Mouse (Mus musculus): ENCODE measurements around the gene Fibp. TPM values are rescaled to one million over a fixed set of nuclear protein-coding genes. Genes with fewer than 3 reads are reported as not detected.

The Fibp gene
- polyA plus RNA-seq, 1 experiment from 2014 or later = 95.1 TPM

GRCm38 (mm10) chr19:5433951-5434350 is 26.5 kb upstream of the Fibp start:
- no peaks in the 10 kb centered on the region for H3K9me3 ChIP-seq
- peak overlapping the region; percentile 88 for H3K4me2 ChIP-seq (replicated peaks)
- no peaks in the 10 kb centered on the region for H3K36me3 ChIP-seq
- WGBS = 64% methylated on average over 7 of the region's 7 CpGs
- H3K4me3 ChIP-seq (replicated peaks) = peak overlapping the region; percentile 35; the same call in 1 of the 2 replicates
- H3K27me3 ChIP-seq (replicated peaks) = no peaks in the 10 kb centered on the region
- peak overlapping the region; percentile 45; the same call in 1 of the 2 replicates for H3K9ac ChIP-seq
- H3K27ac ChIP-seq = peak overlapping the region; percentile 74
- ATAC-seq = no peak
- peaks cover 13% of the 10 kb centered on the region for H3K4me1 ChIP-seq (replicated peaks)

DNA sequence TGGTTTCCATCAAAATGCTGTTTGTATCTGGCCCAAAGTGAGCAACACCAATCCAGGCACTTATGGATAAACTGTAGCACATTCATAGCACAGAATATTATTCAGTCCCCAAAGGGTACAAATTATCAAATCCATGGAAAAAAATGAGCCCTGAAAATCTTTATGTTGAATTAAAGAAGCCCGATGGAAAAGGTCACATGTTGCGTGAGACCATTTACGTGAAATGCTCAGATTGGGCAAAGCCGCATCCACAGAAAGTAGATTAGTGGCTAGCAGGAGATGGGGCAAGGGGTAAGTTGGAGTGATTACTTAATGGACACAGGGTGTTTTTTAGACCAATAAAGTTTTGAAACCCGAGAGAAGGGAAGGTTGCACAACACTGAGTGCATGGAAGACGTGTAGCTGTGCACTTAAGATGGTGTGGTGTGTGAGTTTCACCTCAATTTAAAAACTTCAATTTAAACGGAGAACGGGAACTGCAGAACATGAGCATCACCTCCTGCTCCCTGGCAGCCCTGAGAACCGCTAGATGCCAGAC is 16.0 kb upstream of the Fibp start:
- H3K27ac ChIP-seq = no peak overlapping the region
- no peak overlapping the region for H3K4me3 ChIP-seq (replicated peaks)
- no peaks in the 10 kb centered on the region for H3K36me3 ChIP-seq
- 61% methylated on average over 9 of the region's 9 CpGs for WGBS
- H3K4me1 ChIP-seq (replicated peaks) = peaks cover 12% of the 10 kb centered on the region
- H3K4me2 ChIP-seq (replicated peaks) = no peak overlapping the region
- H3K27me3 ChIP-seq (replicated peaks) = peaks cover 35% of the 10 kb centered on the region
- H3K9ac ChIP-seq = no peak overlapping the region
- no peaks in the 10 kb centered on the region for H3K9me3 ChIP-seq
- ATAC-seq = no peak

- no peak overlapping the region for H3K4me3 ChIP-seq (replicated peaks)
- no peaks in the 10 kb centered on the region for H3K9me3 ChIP-seq
- 22% methylated on average over 7 of the region's 7 CpGs for WGBS
- H3K4me2 ChIP-seq (replicated peaks) = no peak overlapping the region
- no peak for ATAC-seq
- H3K9ac ChIP-seq = no peak overlapping the region
- peaks cover 12% of the 10 kb centered on the region for H3K4me1 ChIP-seq (replicated peaks)
- H3K27ac ChIP-seq = no peak overlapping the region
- peaks cover 39% of the 10 kb centered on the region for H3K27me3 ChIP-seq (replicated peaks)
- no peaks in the 10 kb centered on the region for H3K36me3 ChIP-seq
Measured at GRCm38 (mm10) chr19:5444954-5445353, 15.5 kb upstream of the Fibp start.

DNA sequence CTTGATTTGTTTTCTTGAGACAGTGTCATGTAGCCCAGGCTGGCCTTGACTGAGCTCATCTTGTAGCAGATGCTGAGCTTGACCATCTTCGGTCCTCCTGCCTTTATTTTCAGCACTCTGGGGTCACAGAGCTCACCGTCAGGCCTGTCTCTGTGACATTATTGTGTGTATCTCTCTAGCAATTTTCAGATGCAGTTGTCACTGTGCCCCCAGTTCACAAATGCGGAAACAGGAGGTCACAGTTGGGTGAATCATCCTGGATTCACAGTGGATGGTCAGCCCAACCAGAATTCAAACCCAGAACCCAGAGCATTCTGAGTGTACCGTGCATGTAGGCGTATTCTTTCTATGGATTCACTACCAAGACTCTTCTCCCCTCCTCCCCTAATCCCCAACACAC is 14.7 kb upstream of the Fibp start:
- no peaks in the 10 kb centered on the region for H3K36me3 ChIP-seq
- H3K4me2 ChIP-seq (replicated peaks) = no peak overlapping the region
- no peak overlapping the region for H3K9ac ChIP-seq
- no peak overlapping the region for H3K4me3 ChIP-seq (replicated peaks)
- no peak overlapping the region for H3K27ac ChIP-seq
- H3K27me3 ChIP-seq (replicated peaks) = peaks cover 45% of the 10 kb centered on the region
- no peaks in the 10 kb centered on the region for H3K9me3 ChIP-seq
- H3K4me1 ChIP-seq (replicated peaks) = peaks cover 12% of the 10 kb centered on the region
- no peak for ATAC-seq
- 93% methylated on average over 5 of the region's 5 CpGs for WGBS

- Histone ChIP-seq H3K36me3 (no peaks in the 10 kb centered on the region), H3K4me3 (replicated peaks) (peak within 1 kb of the TSS; percentile 54), H3K4me2 (replicated peaks) (peak within 1 kb of the TSS; percentile 97), H3K9ac (peak within 1 kb of the TSS; percentile 44), H3K4me1 (replicated peaks) (peaks cover 12% of the 10 kb centered on the region), H3K9me3 (no peaks in the 10 kb centered on the region), H3K27ac (no peak within 1 kb of the TSS), H3K27me3 (replicated peaks) (peaks cover 45% of the 10 kb centered on the region)
- WGBS = under 1% methylated on average over 67 of the region's 70 CpGs
- ATAC-seq = peak; percentile 82
Measured at GRCm38 (mm10) chr19:5447515-5448353, 12.7 kb upstream of the Fibp start, which contains the start of gene Fosl1. Gene Fosl1, plus strand, starts transcription at chr19:5447547.

DNA sequence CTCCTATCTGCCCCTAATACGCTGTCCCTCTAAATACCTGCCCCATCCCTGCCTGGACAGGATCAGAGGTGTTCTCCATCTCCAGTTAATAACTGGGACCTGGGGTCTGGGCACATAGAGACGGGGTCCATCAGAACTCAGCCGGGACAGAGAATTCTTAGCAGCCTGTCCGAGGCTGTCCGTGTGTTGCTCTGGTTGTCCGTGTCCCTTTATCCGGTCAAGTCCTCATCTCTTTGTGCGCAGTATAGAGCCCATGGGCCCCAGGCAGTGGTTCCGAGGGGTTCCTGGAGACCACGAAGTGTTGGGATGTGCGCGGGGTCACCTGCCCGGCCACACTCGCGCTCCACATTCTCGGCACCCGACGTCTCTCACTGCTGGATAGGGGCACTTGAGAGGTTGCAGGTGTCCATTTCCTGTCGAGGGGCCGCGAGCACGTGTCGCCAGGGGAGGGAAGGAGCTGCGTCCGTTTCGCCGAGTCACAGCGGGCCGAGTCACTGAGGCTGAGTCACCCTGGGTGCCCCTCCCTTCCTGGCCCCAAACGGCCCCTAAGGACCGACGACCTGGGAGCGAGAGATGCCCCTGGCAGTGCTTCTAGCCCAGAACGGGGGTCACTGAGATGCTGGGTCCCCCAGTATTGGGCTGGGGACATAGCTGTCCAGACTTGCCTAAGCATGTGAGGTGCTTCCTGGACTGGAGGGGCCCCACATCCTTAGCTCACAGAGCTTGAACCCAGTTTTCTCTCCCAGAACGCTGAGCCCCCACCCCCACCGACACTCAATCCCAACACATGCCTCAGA is 11.9 kb upstream of the Fibp start:
- H3K4me2 ChIP-seq (replicated peaks) = peak overlapping the region; percentile 97
- WGBS = 5% methylated on average over 36 of the region's 36 CpGs
- H3K4me1 ChIP-seq (replicated peaks) = peaks cover 12% of the 10 kb centered on the region

DNA sequence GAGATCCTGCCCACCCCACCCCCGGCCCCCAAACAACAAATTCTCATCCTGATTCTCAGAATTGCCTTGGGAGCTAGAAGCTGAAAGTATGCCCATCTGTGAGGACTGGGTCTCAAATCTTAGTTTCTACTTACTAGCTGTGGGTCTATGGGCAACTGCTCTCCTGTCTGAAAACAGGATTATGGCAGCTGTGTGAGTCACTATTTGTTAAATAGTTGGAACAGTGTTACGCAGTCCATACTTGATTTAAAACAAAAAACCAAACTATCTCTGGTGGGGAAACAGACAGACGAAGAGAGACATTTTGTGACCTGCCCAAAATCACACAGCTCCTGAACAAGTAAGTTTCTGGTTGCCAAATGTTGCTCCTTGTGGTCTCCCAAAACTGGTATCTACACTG is 10.7 kb upstream of the Fibp start:
- Histone ChIP-seq H3K27me3 (replicated peaks) (peaks cover 41% of the 10 kb centered on the region), H3K9ac (no peak overlapping the region), H3K27ac (no peak overlapping the region), H3K4me2 (replicated peaks) (no peak overlapping the region), H3K4me1 (replicated peaks) (peaks cover 15% of the 10 kb centered on the region), H3K36me3 (no peaks in the 10 kb centered on the region), H3K9me3 (no peaks in the 10 kb centered on the region), H3K4me3 (replicated peaks) (no peak overlapping the region)
- ATAC-seq = no peak
- 79% methylated on average over 3 of the region's 3 CpGs for WGBS

More for the DNA sequence above, 11.9 kb upstream of the Fibp start:
- Histone ChIP-seq H3K9ac (peak overlapping the region; percentile 44; the same call in 1 of the 2 replicates), H3K27ac (no peak overlapping the region), H3K27me3 (replicated peaks) (peaks cover 45% of the 10 kb centered on the region), H3K36me3 (no peaks in the 10 kb centered on the region), H3K9me3 (no peaks in the 10 kb centered on the region), H3K4me3 (replicated peaks) (peak overlapping the region; percentile 54)
- ATAC-seq = no peak

DNA sequence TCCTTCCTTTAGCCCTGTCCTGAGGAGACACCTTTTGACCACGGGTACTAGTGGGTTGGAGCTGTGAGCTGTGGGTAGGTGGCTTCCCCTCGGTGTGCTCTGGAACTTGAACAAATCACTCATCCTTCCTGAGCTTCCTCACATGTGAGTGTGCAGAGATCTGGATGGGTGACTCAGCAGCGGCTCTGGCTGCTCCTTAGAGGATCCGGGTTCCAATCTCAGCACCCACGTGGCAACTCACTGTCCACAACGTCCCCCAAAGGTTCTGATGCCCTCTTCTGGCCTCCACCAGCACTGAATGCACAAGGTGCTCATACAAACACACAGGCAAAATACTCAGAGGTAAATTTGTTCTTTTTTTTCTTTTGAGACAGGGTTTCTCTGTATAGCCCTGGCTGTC is 8.6 kb upstream of the Fibp start:
- H3K27me3 ChIP-seq (replicated peaks) = peaks cover 34% of the 10 kb centered on the region
- H3K27ac ChIP-seq = no peak overlapping the region
- 77% methylated on average over 6 of the region's 6 CpGs for WGBS
- peaks cover 33% of the 10 kb centered on the region for H3K4me1 ChIP-seq (replicated peaks)
- no peaks in the 10 kb centered on the region for H3K36me3 ChIP-seq
- no peak for ATAC-seq
- H3K4me3 ChIP-seq (replicated peaks) = no peak overlapping the region
- H3K4me2 ChIP-seq (replicated peaks) = no peak overlapping the region
- H3K9me3 ChIP-seq = no peaks in the 10 kb centered on the region
- H3K9ac ChIP-seq = no peak overlapping the region

DNA sequence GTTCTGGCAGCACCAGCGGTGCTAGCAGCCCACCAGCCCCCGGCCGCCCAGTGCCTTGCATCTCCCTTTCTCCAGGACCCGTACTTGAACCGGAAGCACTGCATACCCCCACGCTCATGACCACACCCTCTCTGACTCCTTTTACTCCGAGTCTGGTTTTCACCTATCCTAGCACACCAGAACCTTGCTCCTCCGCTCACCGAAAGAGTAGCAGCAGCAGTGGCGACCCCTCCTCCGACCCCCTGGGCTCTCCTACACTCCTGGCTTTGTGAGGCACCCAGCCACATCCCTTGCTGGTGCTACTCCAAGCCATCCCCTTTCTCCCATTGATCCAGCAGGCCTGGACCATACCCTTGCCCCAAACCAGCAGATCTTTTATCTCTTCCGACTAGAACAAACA is 5.4 kb upstream of the Fibp start:
- 0 out of 2 replicates have a peak overlapping the region, but pooled peaks have one; percentile 90 for H3K9ac ChIP-seq
- H3K27me3 ChIP-seq (replicated peaks) = peaks cover 5% of the 10 kb centered on the region
- peaks cover 27% of the 10 kb centered on the region; the same call in 1 of the 2 replicates for H3K4me1 ChIP-seq (replicated peaks)
- H3K4me3 ChIP-seq (replicated peaks) = peak overlapping the region; percentile 88
- no peaks in the 10 kb centered on the region for H3K9me3 ChIP-seq
- 76% methylated on average over 12 of the region's 12 CpGs for WGBS
- peak overlapping the region; percentile 98 for H3K4me2 ChIP-seq (replicated peaks)
- ATAC-seq = no peak
- H3K27ac ChIP-seq = no peak overlapping the region
- H3K36me3 ChIP-seq = no peaks in the 10 kb centered on the region

DNA sequence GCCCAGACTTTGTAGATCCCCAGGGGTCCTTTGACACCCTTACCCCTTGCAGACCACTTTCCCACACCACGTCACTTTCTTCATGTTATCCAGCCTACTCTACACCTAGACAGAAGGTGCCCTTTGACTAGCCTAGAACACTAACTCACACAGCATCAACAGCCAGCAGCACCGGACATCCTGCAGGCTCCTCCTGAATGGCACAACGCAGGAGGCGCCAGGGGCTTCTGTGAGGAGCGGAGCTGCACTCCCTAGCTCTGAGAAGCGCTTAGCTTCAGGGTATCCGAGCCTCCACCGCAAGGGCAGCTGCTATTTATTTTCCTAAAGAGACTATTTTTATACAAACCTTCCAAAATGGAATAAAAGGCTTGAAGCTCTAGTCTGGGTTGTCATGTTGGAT is 4.8 kb upstream of the Fibp start:
- H3K9ac ChIP-seq = peak overlapping the region; percentile 90; the same call in 1 of the 2 replicates
- no peak overlapping the region for H3K27ac ChIP-seq
- H3K4me1 ChIP-seq (replicated peaks) = peaks cover 27% of the 10 kb centered on the region; the same call in 1 of the 2 replicates
- H3K4me2 ChIP-seq (replicated peaks) = peak overlapping the region; percentile 98
- 0 out of 2 replicates have a peak, but pooled peaks cover 2% of the 10 kb centered on the region for H3K27me3 ChIP-seq (replicated peaks)
- 62% methylated on average over 8 of the region's 8 CpGs for WGBS
- no peak for ATAC-seq
- no peaks in the 10 kb centered on the region for H3K9me3 ChIP-seq
- peak overlapping the region; percentile 88 for H3K4me3 ChIP-seq (replicated peaks)
- no peaks in the 10 kb centered on the region for H3K36me3 ChIP-seq

DNA sequence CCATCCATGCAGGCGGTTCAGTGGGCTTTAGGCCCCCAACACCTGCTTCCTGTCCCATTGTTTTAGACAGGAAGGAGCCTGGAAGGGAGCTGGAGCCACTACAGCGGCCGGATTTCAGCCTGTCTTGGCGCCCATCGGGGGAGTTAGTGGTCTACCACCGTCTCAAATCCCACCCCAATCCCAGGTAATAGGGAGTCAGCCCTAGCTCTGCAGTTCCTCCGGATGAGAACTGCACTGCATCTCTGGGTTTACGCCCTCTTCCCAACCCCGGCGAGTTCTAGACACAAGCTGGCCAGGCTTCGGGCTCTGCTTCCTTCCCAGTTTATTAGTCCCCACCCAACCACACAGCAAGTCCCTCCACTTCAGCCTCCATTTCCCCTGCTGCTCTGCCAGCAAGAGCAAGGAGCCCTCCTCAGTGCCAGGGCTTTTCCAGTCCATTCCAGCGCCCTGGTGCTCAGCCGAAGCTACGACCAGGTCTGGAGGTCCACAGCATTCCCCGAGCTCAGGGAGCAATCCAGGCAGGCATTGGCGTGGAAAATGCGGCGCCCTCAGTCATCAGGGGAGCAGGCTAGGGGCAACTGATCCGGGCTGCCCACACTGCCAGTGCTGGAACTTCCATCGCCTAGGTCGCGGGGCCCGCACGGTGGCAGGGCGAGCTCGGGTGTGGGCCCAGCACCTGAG is 4.0 kb upstream of the Fibp start:
- no peak for ATAC-seq
- WGBS = 2% methylated on average over 26 of the region's 26 CpGs
- Histone ChIP-seq H3K4me2 (replicated peaks) (peak overlapping the region; percentile 98), H3K36me3 (no peaks in the 10 kb centered on the region), H3K27ac (peak overlapping the region; percentile 92), H3K27me3 (replicated peaks) (no peaks in the 10 kb centered on the region), H3K9ac (peak overlapping the region; percentile 90), H3K4me3 (replicated peaks) (peak overlapping the region; percentile 88), H3K4me1 (replicated peaks) (peaks cover 30% of the 10 kb centered on the region), H3K9me3 (no peaks in the 10 kb centered on the region)
